Mouse (Mus musculus) heart, embryonic 10.5 days (tissue): ENCODE results near the gene Krt42. TPM values are rescaled to one million over a fixed set of nuclear protein-coding genes. Genes with fewer than 3 reads are reported as not detected.

ENCODE experiments used
- DNase-seq: peaks from one replicate; pipeline ENCODE4 v3.0.0-alpha.2; 2017; ENCODE audit warnings: low spot score
- H3K27ac ChIP-seq: fragments of 300-500 bp; sonication (generic); 2 replicates; pipeline ENCODE4 v1.5.1; 2016; ENCODE audit warnings: mild to moderate bottlenecking
- H3K27me3 ChIP-seq: fragments of 300-500 bp; sonication (generic); 2 replicates; pipeline ENCODE4 v1.6.1; 2016; ENCODE audit warnings: mild to moderate bottlenecking; ENCODE audit not compliant: poor library complexity, insufficient read depth, severe bottlenecking
- H3K36me3 ChIP-seq: fragments of 300-500 bp; sonication (generic); 2 replicates; pipeline ENCODE4 v1.6.1; 2016; ENCODE audit warnings: mild to moderate bottlenecking, moderate library complexity
- H3K4me1 ChIP-seq: fragments of 300-500 bp; sonication (generic); 2 replicates; pipeline ENCODE4 v1.6.1; 2016; ENCODE audit warnings: mild to moderate bottlenecking
- H3K4me3 ChIP-seq: fragments of 300-500 bp; sonication (generic); 2 replicates; pipeline ENCODE4 v1.5.1; 2016; ENCODE audit warnings: mild to moderate bottlenecking, moderate library complexity
- H3K9me3 ChIP-seq: fragments of 300-500 bp; sonication (generic); 2 replicates; pipeline ENCODE4 v1.6.1; 2016; ENCODE audit warnings: mild to moderate bottlenecking, moderate library complexity
- WGBS: fragments of 180-500 bp; shearing (Covaris S2); methylation state at CpG from one replicate; pipeline ENCODE4 v1.1.7; 2016; 5-methylcytosine and 5-hydroxymethylcytosine counted together
- polyA plus RNA-seq: library from polyadenylated mRNA; unstranded; fragments of >200 nt; fragmentation: Nextera tagmentation; extraction: Ambion mirVana; gene quantifications from 2 replicates; pipeline ENCODE4 v1.2.1, GENCODE M21; 2016

Krt42 gene
- polyA plus RNA-seq, 1 experiment from 2014 or later, result not detected

DNA sequence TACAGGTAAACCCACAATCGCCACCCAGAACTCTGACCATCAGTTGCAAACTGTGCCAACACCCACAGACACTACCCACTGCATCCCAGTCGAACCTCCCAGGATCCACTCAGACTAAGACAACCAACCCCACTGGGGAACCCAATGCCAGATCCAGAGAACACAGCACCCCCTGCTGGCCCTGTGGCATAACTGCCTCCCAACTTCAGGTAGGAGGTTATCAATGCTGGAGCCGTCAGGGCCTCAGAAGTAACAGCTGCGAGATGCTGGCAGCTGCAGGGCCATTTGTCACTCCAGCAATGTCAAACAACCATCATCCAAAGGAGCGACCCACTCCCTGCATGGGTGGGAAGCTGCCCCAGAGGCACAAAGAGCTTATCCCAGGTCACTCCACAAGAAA, 28.1 kb upstream of the Krt42 start:
- Histone ChIP-seq H3K4me3 (no peak overlapping the region), H3K9me3 (no peaks in the 10 kb centered on the region), H3K4me1 (0 out of 2 replicates have a peak, but pooled peaks cover 4% of the 10 kb centered on the region), H3K27ac (no peak overlapping the region), H3K36me3 (no peaks in the 10 kb centered on the region), H3K27me3 (peaks cover 27% of the 10 kb centered on the region)
- WGBS, result 28% methylated on average over 5 of the region's 5 CpGs
- DNase-seq, result no peak

DNA sequence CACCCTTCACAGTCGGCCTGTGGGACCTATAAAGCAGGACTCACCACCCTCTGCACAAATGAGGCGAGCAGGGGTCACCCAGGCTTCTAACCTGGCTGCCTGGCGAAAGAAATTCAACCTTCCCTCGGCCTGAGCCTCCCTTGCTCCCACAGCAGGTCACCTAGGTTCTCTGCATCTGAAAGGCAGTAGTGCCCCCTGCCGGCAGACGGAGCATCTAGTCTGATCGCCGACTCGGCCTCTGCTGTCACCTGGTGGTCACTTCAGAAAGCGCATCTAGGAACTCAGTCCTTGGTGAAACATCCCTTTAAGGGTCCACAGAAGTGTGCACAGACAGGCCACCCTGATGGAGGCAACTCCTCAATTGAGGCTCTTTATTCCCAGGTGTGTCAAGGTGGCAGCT, 25.6 kb upstream of the Krt42 start:
- peaks cover 17% of the 10 kb centered on the region for H3K4me1 ChIP-seq
- no peaks in the 10 kb centered on the region for H3K36me3 ChIP-seq
- no peaks in the 10 kb centered on the region for H3K9me3 ChIP-seq
- H3K27ac ChIP-seq, result no peak overlapping the region
- H3K4me3 ChIP-seq, result no peak overlapping the region
- peaks cover 29% of the 10 kb centered on the region for H3K27me3 ChIP-seq
- peak; percentile 92 for DNase-seq
- WGBS, result 5% methylated on average over 10 of the region's 10 CpGs

DNA sequence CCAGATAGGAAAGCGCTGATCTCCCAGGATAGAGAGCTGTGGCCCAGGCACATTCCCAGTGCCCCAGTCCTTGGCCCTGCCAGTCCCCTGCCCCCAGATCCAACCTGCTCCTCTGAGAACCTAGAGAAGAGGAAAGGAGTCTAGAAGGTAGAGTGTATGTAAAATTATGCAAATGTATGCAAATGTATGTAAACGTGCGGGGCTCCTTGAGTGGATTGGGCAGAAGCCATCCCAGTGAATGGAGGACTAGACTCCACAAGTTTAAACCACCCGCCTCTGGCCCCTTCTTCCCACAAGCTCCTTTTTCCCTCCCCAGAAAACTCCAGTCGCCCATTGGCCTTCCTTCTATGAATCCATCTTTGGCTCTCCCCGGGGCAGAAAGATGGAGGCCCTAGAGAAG, 23.2 kb upstream of the Krt42 start:
- peaks cover 43% of the 10 kb centered on the region for H3K27me3 ChIP-seq
- H3K4me3 ChIP-seq, result no peak overlapping the region
- H3K9me3 ChIP-seq, result no peaks in the 10 kb centered on the region
- peaks cover 30% of the 10 kb centered on the region for H3K4me1 ChIP-seq
- 66% methylated on average over 6 of the region's 6 CpGs for WGBS
- no peak for DNase-seq
- no peak overlapping the region for H3K27ac ChIP-seq
- no peaks in the 10 kb centered on the region for H3K36me3 ChIP-seq

DNA sequence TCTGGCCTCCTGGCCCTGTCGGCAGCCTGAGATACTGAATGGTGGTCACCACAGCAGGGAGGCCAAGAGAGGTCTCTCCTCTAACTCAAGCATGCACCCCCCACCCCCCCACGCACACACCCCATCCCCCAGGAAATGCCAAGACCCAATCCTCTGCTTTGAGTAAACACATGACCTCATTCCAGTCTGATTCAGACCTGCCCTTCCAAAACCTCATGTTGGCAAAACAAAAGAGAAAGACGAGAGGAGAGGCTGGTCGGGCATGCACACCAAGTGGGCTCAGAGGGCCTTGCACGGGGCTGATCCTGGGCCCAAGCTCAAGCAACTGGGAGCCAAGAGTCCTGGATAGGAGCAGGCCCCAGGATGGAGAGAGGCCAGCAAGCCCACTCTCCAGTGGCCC, 20.6 kb upstream of the Krt42 start:
- Histone ChIP-seq H3K4me3 (no peak overlapping the region), H3K36me3 (no peaks in the 10 kb centered on the region), H3K27ac (peak overlapping the region; percentile 54; the same call in 1 of the 2 replicates), H3K9me3 (no peaks in the 10 kb centered on the region), H3K27me3 (peaks cover 47% of the 10 kb centered on the region), H3K4me1 (peaks cover 36% of the 10 kb centered on the region)
- 49% methylated on average over 5 of the region's 5 CpGs for WGBS
- DNase-seq, result no peak

DNA sequence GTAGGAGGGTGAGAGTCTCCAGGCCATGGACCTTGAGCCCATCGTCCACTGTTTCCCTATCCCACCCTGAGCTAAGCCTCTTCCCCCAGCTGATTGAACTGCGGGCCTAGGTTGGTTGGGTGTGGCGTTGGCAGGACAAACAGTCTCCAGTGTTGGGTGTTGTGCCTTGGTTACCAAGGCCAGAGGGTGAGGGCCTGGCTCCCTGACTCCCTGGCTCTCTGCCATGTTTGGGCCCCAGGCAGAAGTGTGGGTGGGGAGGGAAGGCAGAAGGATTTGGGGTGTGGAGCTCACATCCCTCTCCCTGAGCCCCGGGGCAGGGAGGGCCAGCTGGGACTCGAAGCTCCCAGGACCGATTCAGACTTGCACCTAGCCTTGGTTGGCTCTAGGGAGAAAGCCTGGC, 19.3 kb upstream of the Krt42 start:
- no peak for DNase-seq
- Histone ChIP-seq H3K4me3 (no peak overlapping the region), H3K4me1 (peaks cover 36% of the 10 kb centered on the region), H3K27ac (no peak overlapping the region), H3K36me3 (no peaks in the 10 kb centered on the region), H3K27me3 (peaks cover 57% of the 10 kb centered on the region), H3K9me3 (no peaks in the 10 kb centered on the region)
- WGBS, result 85% methylated on average over 6 of the region's 6 CpGs

DNA sequence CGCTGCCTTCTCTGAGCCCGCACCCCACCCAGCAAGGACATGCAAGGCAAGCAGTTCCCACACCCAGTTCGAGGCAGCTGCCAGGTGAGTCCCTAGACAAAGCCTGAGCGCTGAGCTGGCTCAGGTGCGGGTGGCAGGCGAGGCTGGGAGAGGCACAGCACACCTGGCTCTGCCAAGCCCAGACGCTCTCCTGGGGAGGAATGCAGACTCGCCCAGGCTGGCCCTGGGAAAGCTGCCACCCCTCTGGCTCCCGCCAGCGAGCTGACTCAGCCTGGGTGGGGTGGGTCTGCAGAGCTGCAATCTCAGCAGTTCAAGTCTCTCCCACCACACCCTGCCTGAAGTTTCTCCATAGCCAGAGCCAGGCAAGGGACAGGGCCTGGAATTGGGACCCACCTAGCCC, 17.4 kb upstream of the Krt42 start:
- DNase-seq, result no peak
- H3K27ac ChIP-seq, result peak overlapping the region; percentile 52

DNA sequence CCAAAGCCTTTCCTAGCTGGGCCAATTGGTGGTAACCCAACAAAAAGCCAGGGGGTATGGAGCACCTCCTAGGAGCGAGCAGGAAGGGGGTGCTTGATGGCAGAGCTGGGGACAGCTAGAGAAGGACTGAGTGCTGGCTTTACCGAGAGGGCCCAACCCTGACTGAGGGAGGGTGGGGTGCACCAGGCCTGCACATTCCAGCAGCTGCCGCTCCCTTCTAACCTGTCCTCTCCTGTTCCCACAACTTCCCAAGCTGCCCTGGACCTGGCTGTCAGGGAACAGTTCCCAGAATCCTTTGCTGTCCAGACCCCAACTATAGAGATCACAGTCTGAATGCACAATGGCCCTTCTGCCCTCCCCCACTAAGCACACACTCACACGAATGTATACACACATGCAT, 15.3 kb upstream of the Krt42 start:
- 71% methylated on average over 4 of the region's 4 CpGs for WGBS
- no peak for DNase-seq
- H3K4me1 ChIP-seq, result peaks cover 23% of the 10 kb centered on the region
- H3K27me3 ChIP-seq, result peaks cover 50% of the 10 kb centered on the region
- no peak overlapping the region for H3K27ac ChIP-seq
- no peak overlapping the region for H3K4me3 ChIP-seq
- no peaks in the 10 kb centered on the region for H3K36me3 ChIP-seq
- H3K9me3 ChIP-seq, result no peaks in the 10 kb centered on the region

More for the DNA sequence above, 17.4 kb upstream of the Krt42 start:
- 40% methylated on average over 10 of the region's 10 CpGs for WGBS
- peaks cover 36% of the 10 kb centered on the region for H3K4me1 ChIP-seq
- no peaks in the 10 kb centered on the region for H3K36me3 ChIP-seq
- peaks cover 51% of the 10 kb centered on the region; the same call in 1 of the 2 replicates for H3K27me3 ChIP-seq
- no peak overlapping the region for H3K4me3 ChIP-seq
- no peaks in the 10 kb centered on the region for H3K9me3 ChIP-seq

DNA sequence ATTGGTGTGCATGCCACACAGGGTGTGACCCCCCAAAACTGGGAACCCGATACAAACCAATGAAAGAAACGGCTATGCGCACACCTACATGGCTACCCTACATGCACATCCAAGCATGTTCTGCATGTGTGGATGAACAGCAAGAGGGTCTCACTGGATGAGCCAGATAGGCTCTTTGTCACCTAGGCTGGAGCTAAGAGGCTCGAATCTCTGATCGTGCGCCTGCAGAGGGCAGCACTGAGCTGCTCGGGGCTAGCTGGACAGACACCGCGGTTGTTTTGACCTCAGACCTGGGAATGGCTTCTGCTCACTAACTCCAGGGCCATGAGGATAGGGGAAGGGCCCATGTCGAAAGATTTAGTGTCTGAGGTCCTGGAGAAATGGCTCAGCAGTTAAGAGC, 12.9 kb upstream of the Krt42 start:
- WGBS, result 23% methylated on average over 10 of the region's 10 CpGs
- no peak overlapping the region for H3K27ac ChIP-seq

DNA sequence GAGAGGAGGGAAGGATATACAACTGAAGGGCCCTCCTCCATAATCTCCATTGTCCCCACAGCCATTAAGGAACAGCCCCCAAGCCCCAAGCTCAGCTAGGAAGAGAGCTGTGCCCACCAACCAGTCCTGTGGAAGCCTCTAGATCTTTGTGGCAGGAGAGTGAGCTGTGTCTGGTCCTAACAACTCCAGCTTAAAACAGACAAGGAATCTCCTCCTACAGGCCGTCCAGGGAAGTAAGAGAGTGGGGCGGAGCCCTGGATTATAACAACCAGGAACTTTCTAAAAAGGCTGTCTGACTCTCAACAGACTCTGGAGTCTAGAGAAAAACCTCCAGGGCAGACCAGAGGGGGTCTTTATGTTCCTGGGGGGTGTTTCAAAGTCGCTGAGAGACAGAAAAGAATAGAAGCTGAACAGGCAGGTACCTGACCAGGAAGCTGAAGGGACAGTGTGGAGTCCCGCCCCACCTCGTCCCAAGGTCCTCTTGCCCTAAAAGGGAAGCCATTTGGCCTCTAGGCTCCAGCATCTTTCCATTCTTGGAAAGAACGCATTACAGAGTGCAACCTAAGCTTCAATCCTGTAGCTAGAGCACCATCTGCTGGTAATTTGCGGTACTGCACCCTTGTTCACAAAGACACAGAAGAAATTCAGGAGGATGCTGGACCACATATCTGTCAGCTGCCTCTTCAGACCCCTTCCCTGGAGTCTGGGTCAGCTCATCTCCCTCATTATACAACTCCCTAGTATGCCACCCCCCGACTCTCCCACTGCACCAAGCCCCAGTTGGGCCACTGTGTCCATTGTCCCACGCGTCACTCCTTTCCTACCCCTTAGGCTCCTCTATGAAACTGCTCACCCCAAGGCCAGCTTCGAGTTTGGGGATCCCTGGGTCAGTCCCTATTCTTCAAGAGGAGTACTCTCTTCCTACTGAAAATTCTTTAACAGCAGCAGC, 12.2 kb upstream of the Krt42 start:
- Histone ChIP-seq H3K27ac (no peak overlapping the region), H3K4me1 (peaks cover 6% of the 10 kb centered on the region), H3K4me3 (no peak overlapping the region), H3K27me3 (peaks cover 38% of the 10 kb centered on the region), H3K36me3 (no peaks in the 10 kb centered on the region), H3K9me3 (no peaks in the 10 kb centered on the region)
- WGBS, result 20% methylated on average over 11 of the region's 11 CpGs
- DNase-seq, result peak; percentile 88

More for the DNA sequence above, 12.9 kb upstream of the Krt42 start:
- Histone ChIP-seq H3K4me1 (peaks cover 10% of the 10 kb centered on the region), H3K4me3 (no peak overlapping the region), H3K27me3 (peaks cover 38% of the 10 kb centered on the region), H3K9me3 (no peaks in the 10 kb centered on the region), H3K36me3 (no peaks in the 10 kb centered on the region)
- peak; percentile 81 for DNase-seq

DNA sequence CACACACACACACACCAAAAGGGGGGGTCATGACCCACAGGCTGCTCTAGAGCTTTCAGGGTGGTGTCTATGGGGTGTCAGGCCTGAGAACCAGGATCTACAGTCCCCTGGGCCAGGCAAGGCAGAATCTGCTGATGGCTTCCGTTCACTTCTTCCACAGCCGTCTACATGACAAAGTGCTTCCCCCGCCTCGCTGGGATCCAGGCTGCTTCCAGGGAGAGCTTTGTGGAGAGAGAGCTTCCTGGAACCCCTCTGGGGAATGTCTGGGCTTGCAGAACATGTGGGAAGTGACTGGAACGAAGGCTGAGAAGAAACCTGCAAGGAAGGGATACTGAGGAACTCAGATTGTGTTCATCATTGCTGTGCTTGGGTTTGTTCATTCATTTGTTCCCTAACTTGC, 9.1 kb upstream of the Krt42 start:
- no peaks in the 10 kb centered on the region for H3K36me3 ChIP-seq
- WGBS, result 48% methylated on average over 5 of the region's 5 CpGs
- H3K27ac ChIP-seq, result no peak overlapping the region
- H3K9me3 ChIP-seq, result no peaks in the 10 kb centered on the region
- no peak overlapping the region for H3K4me3 ChIP-seq
- H3K4me1 ChIP-seq, result peaks cover 6% of the 10 kb centered on the region
- peaks cover 16% of the 10 kb centered on the region; the same call in 1 of the 2 replicates for H3K27me3 ChIP-seq
- DNase-seq, result no peak

DNA sequence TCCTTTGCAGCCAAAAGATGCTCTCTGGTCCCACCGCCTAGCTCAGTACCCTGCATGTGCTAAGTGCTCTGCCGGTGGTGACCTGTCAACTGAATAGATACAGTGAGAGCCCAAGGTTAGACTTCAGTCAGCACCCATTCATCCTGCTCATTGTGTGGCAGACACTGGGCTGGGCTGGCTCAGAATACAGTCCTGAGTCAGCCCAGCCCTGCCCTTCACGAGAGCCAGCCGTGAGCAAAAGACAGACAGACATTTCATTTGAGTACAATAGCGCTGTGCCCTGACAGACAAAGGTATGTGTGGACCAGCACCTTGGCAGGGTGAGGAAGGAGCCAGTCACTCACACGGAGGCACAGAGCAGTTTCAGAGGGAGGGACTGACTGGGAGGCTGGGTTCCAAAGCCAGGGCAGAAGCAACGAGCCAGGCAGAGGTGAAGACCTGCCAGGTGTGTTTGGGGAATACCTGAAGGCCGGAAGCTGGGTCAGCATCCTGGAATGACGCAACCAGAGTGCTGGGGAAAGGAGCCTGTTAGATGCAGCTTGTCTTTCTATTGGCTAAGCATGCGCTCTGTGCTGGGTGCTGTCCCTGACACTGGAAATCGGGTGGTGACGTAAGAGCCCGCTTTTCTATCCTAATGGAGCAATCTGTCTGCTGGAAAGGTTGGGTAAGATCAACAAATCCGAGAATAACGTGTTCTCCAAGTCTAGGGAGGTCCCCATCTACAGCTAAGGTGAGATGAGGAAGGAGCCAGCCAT, 8.2 kb upstream of the Krt42 start:
- Histone ChIP-seq H3K27ac (no peak overlapping the region), H3K4me1 (peaks cover 8% of the 10 kb centered on the region), H3K9me3 (no peaks in the 10 kb centered on the region), H3K27me3 (peaks cover 16% of the 10 kb centered on the region; the same call in 1 of the 2 replicates), H3K36me3 (no peaks in the 10 kb centered on the region), H3K4me3 (no peak overlapping the region)
- DNase-seq, result no peak
- WGBS, result 63% methylated on average over 15 of the region's 15 CpGs

DNA sequence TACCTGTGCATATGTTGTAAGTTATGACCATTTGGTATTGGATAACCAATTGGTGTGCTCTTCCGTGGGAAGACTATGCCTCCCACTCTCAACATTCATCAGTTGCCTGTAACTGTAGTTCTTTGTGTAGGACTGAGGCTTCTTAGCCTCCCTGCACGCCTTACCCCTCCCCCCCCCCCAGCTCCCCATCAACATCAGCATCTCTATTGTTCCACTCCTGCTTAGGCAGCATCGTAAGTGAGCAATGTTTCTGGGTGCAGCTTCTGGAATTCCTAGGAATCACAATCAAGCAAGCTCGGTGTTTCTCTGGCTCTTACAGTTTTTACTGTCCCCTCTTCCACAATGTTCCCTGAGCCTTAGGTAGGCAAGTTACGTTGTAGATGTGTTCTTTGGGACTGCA, 5.8 kb upstream of the Krt42 start:
- WGBS, result 55% methylated on average over 5 of the region's 5 CpGs
- peaks cover 20% of the 10 kb centered on the region; the same call in 1 of the 2 replicates for H3K27me3 ChIP-seq

DNA sequence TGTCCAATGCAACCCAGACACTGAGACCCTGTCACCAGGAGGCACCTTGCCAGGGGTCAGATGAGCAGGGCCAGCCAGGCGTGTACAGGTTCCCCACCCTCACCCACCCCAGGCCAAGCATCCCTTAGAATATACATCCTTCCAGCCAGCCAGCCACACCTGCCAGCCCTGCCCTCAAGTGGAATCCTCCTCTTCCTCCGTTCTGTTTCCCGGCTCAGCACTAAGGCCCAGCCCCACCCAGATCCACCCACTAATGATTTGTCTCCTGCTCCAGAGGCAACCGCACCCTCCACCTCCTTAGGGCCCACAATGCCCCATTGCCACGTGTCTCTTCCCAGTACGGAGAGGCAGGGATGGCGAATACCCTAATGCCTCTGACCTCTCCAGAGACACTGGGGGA, 5.0 kb upstream of the Krt42 start:
- H3K4me1 ChIP-seq, result peaks cover 5% of the 10 kb centered on the region
- DNase-seq, result no peak
- H3K36me3 ChIP-seq, result no peaks in the 10 kb centered on the region
- no peak overlapping the region for H3K4me3 ChIP-seq
- H3K27ac ChIP-seq, result no peak overlapping the region
- WGBS, result 71% methylated on average over 7 of the region's 7 CpGs
- peaks cover 27% of the 10 kb centered on the region; the same call in 1 of the 2 replicates for H3K27me3 ChIP-seq
- H3K9me3 ChIP-seq, result no peaks in the 10 kb centered on the region

More for the DNA sequence above, 5.8 kb upstream of the Krt42 start:
- Histone ChIP-seq H3K27ac (no peak overlapping the region), H3K4me3 (no peak overlapping the region), H3K36me3 (no peaks in the 10 kb centered on the region), H3K4me1 (peaks cover 5% of the 10 kb centered on the region), H3K9me3 (no peaks in the 10 kb centered on the region)
- no peak for DNase-seq
